Mouse (Mus musculus) kidney, adult 11 months (tissue): Measurements from ENCODE around the gene Pde7b.

ENCODE experiments used
- DNase-seq: peaks from one replicate; pipeline ENCODE4 v3.0.0; 2022

Pde7b gene

DNA sequence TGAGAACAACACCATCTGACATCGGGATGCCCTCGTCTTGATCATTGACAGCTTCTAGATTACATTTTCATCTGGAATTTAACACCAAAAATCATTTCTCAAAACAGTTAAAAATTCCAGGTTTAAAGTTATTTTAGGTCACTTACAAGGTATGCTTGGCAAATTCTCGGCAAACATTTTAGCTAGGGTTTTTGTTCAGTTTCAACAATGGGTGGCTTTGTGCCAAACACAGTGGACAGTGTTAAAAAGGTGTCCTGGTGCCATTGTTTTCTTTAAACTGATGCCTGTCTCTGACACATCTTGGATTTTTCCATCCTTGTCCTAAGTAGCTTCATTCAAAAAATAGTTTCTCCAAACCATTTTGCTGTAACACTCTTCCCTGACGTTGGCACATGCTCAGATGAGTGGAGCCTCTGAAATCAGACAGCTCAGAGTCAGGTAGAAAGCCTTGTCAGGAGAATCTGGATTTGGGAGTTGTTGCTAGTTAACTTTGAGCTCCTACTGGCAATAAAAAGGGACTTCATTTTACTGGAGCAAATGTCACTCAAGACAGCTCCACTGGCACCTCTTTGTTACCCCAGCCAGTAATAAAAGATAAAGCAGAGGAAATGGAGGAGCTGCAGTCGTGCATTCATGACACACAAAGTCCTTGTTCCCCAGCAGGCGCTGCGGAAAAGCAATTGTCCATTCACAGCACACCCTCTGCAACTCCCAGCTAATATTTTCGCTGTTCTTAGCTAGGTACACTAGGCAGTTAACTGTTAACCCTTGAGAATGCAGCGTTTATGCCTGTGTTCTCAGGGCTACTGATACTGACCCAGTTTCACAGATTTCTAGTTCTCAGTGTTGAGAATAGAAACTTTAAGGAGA, 2.0 kb downstream of the Pde7b start:
- DNase-seq: peak; percentile 11

DNA sequence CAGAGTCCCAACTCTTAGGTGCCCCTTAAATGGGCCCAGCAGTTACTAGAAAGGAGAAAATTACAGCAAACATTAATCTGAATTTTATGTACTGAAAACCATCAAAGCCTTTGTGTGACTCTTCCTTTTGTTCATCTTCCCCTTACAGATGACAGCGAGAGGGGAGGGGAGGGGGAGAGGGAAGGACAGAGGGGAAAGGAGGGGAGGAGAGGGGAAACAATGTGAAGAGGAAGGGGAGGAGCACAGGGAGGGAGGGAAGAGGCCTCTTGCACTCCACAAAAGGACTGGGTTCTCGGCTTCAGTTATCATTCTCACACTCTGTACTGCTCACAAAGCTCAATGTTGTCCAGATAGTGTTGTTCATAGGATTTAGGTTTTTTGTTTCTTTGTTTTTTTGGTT, 5.7 kb downstream of the Pde7b start:
- no peak for DNase-seq

DNA sequence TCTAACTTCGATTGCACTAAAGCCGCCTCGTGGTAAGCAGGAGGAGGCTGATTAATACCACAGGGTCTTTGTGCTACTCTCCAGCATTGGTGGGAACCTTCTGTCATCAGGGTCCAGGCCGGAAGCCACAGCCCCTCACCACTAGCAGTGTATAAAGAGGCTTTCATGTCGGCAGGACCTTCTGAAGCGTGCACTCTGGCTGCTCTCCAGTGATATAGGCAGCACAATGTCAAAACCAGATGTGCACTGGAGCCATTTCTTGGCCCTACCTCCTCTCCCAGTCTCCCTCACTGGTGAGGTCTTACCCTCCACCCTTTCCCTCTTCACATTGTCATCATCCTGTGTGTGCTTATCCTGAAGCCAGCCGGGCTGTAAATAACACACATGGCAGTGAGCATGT, 24.2 kb downstream of the Pde7b start:
- DNase-seq: no peak

DNA sequence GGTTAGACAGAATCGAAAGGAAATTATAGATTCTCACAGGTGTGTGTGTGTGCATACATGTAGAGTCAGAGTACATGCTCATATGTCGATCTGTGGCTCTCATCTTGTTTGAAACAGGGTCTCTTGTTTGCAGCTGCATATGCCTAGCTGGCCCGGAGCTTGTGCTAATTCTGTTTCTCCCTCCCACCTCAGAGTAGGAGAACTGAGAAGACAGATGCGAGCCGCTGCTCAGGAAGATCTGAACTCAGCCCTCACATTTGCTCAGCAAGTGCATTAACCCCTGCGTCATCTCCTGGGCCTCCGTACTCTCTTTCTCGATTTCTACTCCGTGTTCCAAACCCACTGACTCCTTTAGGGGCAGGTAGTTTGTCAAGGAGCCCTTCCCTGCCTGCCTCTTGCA, 25.0 kb downstream of the Pde7b start:
- no peak for DNase-seq

DNA sequence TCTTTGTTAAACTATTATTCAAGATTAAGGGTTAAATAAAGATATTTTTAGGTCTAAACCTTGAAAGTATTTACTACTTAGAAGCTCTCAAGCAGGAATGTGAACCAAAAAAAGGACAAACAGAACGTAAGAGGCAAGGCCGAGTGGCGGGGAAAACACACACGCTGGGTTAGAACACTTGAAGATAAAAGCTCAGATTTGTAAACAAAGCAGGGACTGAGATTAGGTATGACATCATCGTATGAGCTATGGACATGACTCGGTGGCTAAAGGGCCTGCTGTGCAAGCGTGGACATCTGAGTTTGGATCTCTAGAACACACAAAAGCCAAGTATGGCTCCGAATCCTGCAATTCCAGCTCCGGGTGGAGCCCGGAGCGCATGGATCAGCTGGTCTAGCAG, 29.2 kb downstream of the Pde7b start:
- no peak for DNase-seq

DNA sequence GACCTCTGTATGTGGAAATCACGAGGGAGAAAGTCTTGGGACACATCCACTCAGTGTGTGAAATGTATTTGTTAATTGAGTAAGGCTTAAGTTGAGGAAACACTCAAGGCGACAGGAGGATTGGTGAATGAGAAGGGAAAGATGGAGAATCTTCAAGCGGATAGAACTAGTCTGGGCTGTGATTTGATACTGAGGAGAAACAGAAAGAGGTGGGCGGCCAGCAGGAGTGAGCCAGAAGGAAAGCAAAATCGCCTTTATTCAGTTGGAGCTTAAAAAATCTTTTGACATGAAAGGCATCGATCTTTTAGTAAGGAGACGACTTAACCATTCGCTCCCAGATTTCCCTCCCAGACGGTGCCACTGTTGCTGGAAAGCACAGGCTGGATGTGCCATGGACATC, 34.9 kb downstream of the Pde7b start:
- DNase-seq: no peak

DNA sequence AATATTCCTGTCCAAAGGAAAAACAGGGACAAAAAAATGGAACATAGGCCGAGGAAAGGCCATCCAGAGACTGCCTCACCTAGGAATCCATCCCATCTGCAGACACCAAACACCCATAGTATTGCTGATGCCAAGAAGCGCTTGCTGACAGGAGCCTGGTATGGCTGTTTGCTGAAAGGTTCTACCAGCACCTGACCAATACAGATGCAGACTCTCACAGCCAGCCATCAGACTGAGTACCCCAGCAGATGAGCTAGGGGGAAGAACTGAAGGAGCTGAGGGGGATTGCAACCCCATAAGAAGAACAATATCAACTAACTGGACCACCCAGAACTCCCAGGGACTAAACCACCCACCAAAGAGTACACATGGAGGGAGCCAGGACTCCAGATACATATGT, 40.7 kb downstream of the Pde7b start:
- DNase-seq: no peak

DNA sequence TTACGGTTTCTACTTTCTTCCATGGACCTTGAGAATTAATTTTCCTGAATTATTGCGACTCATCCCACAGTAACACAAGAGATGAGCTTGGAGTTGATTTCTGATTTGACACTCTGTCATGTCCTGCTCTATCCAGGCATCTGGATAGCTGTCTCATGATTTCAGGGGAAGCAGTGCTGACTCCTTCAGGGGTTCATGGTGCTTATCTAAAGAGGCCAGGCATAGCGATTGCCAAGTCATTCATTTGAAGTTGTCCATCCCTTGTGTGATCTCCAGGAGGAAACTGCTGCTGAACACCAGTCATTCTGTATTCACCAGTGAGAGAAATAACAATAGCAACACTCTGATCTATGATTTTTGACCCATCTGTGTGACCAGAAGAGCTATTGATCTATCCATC, 43.9 kb downstream of the Pde7b start:
- DNase-seq: no peak

DNA sequence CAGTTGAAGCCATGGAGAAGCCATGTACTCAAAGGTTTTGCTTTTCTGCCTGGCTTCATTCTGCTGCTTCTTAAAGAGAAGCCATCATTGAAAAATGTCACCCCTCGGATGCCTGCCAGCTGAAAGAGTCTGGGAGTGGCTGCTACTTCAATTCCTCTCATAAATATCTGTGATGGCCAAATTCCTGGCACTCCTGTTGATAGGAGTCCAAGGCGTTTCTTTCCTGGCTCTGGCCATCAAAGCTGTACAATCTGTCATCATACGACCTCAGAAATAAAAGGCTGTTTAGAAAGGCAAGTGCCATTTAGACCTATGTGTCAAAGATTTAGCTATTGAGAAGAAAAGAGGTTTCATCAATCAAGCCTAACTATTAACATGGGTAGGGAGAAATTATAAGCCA, 49.6 kb downstream of the Pde7b start:
- peak; percentile 36 for DNase-seq

DNA sequence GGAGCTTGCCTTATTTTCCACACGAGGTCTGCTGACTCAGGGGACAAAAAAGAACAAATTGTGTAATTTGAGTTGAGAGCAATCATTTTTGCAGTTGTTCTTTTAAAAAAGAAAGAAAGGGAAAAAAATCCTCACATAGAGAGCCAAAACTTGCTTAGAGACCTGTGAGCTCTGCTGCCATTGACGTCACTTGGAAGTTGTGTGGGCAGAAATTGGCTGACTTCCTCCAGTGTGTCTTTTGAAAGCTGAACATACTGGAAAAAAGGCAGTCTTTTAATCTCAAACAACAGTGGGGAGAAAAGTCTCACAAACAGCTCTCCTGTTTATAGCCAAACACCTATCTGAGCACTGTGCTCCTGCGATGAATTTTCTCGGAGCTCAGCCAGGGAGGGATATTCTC, 51.1 kb downstream of the Pde7b start:
- DNase-seq: no peak

DNA sequence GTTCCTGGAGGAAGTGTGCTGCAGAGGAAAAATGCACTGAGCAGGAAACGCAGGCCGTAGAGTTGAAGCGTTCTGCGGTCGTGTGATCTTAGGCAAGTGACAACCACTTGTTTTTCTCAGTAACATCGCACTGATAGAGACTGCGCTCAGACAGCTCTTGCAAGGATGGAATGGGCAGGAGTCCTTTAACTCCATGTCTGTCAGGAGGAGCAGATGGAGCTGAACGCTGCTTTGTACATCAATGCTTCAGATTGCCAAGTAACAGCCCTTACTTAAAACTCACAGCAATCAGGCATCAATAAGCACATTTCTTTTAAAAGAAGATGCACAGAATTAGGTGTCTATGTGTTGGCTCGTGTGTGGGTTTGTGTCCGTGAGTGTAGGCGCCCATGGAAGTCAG, 52.3 kb downstream of the Pde7b start:
- no peak for DNase-seq

DNA sequence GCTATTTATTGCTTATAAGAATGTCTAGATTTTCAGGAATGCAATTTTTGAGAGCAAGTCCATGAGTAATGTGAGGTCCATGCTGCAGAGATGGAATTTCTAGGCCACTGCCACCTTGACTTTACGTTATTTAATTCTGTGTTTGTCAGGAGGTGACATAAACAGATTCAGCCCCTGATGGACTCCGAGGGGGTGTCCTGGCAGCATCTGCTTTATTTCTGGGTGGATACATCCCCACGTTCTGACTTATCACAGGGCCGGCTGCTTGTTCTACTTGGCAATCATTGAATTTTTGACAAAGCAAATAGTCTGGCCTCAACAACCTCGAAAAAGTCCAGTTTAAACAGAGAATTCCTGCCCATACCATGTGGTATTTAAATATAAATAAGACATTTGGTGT, 53.3 kb downstream of the Pde7b start:
- DNase-seq: no peak

DNA sequence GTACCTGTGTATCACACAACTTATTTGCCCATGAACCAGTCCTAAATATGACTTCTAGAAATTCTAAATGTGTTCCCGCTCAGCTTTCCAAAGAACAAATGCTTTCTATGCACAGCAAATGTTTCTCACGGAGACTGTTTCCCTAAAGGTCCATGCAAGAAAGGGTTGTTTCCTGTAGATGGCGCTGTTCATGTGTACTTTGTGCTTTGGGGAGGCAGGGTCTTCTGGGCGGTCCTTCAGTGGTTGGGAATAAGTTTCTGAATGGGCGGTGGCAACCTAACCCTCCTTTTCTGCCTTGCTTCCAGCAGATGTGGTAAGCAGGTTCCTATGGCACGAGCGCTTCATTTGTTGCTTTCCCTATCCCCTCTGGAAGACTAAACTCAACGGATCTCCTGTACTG, 54.3 kb downstream of the Pde7b start:
- no peak for DNase-seq

DNA sequence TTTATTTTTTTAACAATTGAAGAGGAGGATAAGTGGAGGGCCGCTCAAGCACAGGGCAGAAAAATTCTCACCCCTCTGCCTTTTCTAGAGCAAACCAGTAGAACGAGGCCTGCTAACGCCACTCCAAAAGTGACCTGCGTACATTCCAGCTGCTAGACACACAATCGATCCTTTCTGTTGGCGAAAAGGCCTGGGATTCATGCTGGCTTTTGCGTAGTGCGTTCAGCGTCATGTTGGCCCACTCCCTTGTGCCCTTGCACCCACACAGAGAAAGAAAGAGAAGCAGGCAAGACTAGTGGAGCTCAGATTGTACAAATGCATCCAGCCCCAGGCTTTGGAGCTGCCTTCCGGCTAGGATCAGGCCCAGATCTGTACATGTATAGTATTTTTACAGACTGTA, 55.4 kb downstream of the Pde7b start:
- DNase-seq: no peak

DNA sequence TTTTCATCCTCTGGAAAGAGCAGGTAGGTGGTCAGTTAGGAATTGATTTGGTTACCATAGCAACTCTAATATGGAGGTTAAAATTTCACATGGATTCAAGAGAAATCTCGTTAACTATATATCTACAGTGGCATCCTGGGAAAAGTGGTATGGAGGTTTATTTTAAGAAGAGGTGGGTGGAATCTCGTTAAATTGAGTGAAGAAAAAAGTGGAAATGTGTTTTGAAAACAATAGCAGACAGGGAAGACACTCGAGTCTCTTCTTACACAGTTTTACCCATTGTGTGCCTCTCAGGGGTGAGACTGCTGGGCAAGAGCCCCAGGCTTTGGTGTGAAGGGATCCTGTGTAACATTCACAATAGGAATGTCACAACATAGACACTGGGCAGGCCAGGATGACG, 56.3 kb downstream of the Pde7b start:
- DNase-seq: no peak

DNA sequence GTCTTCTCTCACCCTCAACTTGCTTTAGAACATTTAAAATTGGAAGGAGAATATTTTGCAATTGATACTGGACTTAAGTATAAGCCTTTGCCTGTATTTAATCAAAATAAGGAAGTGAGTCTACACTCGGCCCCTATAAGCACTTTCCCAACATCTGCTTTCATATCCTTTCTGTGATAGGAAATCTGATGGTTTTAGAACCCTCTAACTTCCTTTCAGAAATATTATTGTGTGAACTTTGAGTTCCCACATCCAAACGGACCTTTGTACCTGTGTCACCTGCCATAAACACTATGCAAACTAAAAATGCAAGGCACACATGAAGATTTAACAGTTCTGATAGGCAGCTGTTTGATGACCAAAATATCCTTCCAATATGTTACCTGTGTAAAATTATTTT, 58.2 kb downstream of the Pde7b start:
- DNase-seq: no peak

DNA sequence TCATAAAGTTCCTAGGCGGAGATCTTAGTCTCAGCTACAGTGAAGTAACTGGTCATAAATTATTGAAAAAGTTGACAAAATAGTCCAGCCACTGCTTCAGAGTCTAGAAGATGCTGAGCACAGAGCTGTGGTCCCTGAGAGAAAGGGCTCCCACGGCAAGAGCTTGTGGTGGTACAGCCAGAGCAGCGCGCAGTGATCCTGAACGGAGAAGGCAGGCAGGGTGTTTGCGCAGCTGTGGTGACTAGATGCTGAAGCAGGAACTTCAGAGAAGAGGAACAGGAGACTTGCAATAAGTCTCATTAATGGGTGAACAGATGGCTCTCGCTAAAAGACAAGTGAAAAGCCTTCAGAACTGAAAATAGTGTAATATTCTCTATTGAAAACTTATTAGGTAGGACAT, 61.9 kb downstream of the Pde7b start:
- DNase-seq: no peak

DNA sequence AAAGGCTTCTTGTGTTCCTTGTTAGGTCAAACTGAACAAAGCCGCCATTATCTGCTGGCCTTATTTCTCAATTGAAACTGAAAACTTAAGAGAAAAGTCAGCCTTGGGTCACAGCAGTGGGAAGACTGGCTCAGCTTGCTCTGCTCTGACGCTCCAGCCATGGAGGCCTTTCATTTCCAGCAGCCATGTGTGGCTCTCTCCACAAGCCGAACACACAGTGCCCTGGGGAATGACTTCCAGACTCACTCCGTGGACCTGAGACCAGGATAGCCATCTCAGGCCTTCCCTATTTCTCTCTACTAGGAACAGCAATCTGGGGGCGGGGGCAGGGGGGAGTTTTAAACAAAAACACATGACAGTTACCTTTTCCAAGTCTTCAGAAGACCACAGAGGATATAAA, 63.2 kb downstream of the Pde7b start:
- no peak for DNase-seq

DNA sequence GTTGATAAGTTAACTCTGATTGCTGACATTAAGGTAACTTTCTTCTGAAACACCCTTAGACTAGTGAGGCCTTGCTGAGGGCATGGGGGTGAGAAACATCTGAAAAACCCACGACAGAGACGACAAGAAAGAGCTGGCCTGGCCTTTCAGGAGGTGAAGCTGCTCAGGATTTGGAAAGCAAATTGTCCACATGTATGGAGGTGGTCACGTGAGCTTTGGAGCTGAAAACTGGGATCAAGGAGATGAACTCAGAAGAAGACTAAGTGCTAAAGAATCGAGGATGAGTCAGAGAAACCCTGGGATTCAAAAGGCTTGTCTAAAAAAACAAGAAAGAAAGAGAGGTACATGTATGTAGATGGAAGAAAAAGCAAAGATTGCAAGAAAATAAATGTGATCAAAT, 65.2 kb downstream of the Pde7b start:
- no peak for DNase-seq

DNA sequence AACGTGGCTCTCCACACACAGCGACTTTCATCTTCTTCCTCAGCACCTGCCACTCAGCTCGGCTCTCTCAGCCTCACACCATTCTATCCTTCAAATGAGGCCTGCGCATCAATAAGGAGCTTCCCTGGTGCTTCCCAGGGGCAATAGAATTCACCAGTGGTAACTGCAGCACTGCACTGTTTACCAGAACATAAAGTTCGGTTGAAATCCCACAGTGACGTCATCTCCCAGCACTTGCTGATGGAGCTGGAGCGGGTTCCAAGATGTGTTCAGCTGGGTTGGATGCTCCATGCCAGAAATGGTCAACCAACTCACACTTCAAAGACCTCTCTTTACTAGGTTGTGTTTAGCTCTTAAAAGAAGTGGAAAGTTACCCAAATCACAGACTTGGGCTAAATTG, 65.6 kb downstream of the Pde7b start:
- DNase-seq: no peak

DNA sequence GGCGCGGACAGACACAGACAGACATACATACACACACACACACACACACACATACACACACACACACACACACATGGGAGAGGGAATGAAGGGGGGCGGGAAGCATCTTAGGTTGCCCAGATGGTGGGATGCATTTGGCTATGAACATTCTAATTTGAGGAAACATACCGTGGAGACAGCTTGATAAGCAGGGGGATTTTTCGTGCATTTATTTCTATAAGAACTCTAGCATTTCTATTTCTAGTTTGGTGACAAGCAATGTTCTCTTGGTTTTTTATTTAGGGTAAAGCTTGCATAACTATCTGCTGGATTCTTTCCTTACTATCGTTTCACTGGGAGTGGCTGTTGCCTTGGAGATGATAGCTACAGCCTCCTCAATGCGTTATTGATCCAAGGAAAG, 66.2 kb downstream of the Pde7b start:
- no peak for DNase-seq

DNA sequence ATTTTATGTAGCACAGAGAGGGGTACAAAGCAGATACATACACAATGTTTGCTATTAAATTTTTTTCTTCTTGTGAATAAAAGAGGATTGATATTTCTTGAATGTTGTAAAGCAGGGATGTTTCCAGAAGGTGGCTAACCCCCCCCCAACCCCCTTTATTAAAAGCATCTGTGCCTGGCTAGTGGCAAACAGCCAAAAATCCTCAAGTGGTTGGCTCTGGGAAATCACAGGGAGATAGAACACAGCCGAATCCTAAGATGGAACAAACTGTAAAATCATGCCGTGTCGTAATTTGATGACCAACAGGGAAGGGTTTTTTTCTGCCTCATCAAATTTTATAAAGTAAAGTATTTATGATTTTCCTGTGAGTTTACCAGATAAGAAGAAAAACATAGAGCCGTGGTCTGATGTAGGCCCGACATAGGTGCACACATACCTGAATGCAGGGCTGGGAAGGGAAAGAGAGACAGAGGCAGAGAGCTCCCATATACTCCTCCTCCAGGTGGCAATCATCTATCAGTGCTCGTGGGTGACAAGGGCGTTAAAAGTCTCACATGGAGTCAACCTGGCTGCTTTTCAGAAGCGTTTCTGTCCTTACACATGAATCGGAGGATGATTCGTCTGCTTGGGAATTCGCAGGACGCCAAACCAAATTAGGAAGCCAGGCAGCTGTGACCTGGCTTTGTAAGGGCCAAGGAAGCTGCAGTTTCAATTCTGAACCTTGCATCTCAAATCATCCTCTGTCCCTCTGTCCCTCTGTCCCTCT, 67.4 kb downstream of the Pde7b start:
- DNase-seq: no peak

DNA sequence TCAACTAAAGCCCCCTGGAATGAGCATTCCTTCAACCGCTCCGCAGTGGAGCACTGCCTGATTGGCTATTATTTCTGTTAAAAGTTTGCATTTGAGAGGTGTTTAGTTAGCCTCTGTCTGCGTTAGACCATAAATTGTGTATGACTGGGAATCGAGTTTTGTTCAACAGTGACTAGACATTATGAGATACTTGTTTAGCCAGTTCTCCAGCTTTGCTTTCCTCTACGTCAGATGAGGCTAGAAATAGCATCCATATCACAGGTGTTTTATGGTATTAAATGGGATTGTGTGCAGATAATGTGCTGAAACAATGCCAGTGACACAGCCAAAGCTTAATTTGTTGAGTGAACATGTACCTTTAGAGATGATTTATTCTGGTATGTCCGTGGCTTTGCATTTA, 70.3 kb downstream of the Pde7b start:
- DNase-seq: no peak

DNA sequence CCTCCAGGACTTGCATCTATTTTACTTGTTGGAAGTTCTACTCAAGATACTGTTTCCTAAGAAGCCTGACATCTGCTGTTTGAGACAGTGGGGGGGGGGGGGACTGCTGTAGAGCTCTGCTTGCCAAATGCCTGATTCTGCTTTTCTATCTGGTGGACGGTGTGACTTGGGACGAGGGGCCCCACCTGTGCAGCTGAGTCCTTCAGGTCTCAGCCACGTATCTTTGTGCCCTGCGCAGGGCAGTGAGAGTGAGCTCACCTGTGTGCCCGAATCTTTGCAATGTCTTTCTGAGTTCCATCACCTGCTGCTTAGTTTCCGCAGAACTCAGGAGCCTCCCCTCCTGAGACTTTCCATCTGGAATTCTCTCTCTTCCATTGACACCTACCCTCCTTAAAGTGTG, 70.7 kb downstream of the Pde7b start:
- DNase-seq: no peak

DNA sequence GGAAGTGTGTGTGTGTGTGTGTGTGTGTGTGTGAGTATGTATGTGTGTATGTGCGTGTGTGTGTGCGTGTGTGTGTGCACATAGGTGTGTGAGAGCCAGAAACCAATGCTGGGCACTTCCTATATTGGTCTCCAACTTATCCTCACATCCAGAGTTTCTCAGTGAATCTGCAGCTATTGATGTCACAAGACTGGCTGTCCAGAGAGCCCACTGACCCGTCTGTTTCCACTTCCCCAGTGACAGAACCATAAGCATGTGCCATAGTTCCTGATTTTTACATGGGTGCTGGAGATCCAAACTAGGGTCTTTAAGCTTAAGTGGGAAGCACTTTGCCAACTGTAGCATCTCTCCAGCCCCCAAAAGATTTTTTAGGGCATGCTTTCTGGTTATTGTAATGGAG, 71.6 kb downstream of the Pde7b start:
- DNase-seq: no peak
